Mouse (Mus musculus): Measurements from ENCODE around the gene Sdhb. TPM values are rescaled to one million over a fixed set of nuclear protein-coding genes. Genes with fewer than 3 reads are reported as not detected.

Sdhb gene
- 100 to 1,000 TPM; 462 to 500 TPM for total RNA-seq (2021)
- 334 and 363 TPM in 2 replicates for polyA plus RNA-seq (2012; rRNA removed)
- long read RNA-seq, transcript Sdhb-201 (8 exons, 1,142 nt), result major isoform, 534 of 596 reads
- long read RNA-seq, partial matches to known transcripts, result 18 of 596 reads
- long read RNA-seq, other reads (novel, unspliced or antisense), result 41 of 596 reads

DNA sequence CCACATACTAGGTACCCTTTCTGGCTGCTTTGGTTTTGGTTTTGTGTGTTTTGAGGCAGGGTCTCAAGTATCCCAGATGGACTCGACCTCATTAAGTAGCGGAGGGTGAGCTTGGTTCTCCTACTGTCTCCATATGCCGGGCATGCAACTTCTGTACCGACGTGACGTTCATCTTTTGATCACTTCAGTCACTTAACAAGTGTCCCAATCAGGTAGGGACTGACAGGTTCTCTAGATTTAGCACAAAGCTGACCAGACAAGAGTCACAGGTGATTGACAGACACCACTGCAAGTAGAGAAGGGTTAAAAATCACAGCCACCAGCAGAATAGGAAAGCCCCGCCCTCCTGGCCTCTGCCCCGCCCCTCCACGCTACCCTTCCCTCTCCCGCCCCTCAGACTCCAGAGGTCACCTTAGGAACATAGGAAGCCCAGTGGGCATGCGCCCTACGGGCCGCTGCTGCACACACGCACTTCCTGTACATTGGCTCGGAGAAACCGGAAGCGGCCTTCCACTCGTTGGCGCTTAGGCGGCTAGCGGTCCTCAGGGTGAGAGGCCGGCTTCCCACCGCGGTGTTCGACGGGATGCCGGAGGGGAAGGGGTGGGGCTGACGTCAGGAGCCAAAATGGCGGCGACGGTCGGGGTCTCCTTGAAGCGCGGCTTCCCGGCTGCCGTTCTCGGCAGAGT is at the start of gene Sdhb:
Gene Sdhb (plus strand): TSS at position 423 of the 686 bp plus-strand sequence.
- peak; percentile 98 for DNase-seq

GRCm38 (mm10) chr4:140911416-140911815 is 49.6 kb upstream of the Sdhb start:
- no peak for DNase-seq

- DNase-seq, result no peak
Measured at GRCm38 (mm10) chr4:140912271-140912833, 48.7 kb upstream of the Sdhb start.

GRCm38 (mm10) chr4:140913565-140913964 is 47.4 kb upstream of the Sdhb start:
- DNase-seq, result no peak

DNA sequence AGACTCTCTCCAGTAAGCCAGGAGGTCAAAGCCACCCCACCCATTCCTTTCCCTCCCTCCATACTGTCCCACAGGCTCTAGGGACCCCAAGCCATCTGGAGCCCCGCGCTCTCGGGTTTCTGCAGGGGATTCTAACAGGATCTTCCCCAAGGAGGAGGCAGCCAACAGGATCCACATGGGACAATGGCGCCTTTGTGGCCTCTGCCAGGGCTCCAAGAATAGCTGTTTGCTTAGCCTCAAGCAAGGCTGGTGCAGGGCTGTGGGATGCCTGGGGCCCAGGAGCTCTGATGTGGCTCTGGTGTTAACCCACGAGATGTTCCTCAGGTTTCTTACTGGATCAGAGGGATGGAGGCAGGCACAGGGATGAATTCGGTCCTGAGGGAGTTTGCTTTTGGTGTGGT is 46.3 kb upstream of the Sdhb start:
- no peak for DNase-seq

DNA sequence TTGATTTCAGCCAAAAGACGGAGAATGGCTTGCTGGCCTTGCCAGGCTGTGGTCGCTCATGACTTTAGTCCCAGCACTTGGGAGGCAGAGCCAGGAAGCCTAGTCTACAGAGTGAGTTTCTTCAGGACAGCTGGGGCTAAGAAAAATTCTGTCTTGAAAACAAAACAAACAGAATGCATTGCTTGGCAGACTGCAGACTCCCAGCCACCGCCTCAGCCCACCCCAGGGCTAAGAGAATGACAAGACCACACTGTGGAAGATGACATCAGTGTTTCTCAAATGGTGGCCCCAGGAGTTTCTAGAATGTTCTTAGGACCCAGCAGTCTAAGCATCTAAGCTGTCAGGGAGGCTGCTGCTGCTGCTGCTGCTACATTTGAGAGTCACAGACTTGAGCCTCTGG is 45.8 kb upstream of the Sdhb start:
- no peak for DNase-seq

DNA sequence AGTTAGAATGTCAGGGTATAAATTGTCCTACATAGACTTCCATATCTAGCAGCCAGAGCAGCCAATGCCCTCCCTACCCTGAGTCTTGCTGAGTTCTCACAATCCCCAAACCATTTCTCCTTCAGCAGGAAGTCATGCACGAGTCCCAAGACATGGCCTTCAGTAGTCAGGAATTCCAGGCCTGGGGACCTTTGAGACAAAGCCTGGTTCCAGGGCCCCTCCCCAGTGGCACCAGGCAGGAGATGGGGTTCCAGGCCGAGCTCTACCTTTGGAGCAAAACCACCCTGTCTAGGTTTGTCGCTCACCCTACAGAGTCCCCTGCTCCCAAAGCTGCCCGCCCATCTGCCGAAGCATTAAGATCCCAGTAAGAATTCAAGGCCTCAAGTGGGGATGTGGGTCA is 44.7 kb upstream of the Sdhb start:
- DNase-seq, result no peak

DNA sequence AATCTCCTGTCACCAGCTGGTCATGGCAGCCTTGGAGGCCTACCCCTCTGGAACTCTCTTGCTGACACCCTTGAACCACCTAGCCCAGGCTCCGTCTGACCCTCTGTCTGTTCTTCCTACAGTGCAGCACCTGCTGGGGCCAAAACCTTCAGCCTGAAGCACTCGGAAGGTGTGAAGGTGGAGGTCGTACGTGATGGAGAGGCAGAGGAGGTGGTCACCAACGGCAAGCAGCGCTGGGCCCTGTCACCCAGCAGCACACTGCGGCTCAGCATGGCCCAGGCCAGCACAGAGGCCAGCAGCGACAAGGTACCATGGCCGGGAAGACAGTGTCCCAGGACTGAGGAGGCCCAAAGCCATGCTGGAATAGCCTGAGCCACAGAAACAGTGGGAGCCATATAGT is 43.6 kb upstream of the Sdhb start:
- no peak for DNase-seq

- no peak for DNase-seq
Measured at GRCm38 (mm10) chr4:140919974-140920836, 40.8 kb upstream of the Sdhb start.

DNA sequence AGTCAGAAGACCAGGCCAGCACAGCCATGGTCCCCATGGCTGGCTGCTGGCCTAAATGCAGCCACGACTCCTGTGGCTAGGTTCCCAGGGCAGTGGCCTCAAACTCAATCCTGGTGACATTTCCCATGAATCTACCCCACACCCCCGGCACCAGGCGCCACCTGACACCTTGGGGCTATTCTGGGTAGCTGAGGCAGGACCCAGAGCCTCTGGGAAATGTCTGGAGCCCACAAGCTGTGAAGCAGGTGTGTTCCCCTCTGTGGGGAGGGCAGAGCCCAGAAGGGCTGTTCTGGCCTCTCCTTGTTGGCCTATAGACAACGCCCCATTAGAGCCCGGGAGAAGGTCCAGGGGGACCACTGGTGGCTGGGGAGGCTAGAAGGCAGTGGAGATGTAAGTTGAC is 38.5 kb upstream of the Sdhb start:
- no peak for DNase-seq

DNA sequence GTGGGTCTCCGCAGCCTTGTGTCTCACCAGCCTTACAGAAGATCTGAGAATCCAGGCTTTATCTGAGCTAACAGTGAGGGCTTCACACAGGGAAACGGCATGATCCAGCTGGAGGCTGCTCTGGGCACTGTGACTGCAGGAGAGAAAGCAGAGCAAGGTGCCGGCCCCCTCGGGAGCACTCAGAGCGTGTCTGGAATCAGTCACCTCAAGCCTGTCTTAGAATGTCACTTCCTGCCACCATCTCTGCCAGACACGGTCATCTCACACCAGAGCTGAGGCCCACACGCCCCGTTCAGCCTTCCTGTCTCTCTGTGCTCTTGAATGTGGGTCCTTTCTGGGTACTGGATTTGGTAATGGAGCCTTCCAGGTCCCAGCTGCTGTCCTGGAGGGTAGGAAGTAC is 35.4 kb upstream of the Sdhb start:
- DNase-seq, result no peak

DNA sequence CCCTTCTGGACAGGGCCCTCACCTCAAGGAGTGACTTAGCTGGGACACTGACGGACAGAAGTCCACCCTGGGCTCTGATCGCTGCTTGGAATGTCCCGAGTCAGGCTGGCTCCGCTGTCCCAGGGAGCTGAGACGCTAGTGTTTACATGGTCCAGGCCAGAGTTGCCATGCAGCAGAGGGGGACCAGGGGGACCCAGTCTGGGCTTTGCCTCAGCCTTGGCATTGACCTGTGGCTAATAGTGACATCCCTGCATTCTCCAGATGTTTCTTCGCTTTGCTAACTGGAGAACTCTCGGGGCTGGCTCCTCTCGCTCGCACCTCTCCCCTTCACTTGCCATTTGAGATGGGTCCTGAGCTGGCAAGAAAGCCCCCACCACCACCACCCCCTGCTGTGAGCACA is 32.7 kb upstream of the Sdhb start:
- DNase-seq, result no peak

DNA sequence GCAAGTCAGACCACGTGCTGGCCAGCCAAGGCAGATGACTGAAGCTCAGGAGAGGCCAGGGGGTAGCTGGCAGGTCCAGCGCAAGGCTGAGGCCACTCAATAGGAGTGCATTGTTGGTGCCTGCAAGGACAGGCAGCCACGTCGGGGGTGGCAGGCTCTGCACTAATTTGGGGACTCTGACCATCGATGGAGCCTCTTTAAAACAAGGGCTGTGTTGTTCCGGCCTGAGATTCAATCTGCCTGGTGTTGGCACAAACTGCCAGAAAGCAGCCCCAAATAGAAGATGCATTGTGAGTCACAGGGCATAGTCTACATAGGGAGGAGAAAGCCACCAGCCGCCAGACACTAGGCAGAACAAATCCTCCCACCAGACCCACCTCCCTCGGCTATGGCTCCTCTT is 31.3 kb upstream of the Sdhb start:
- DNase-seq, result no peak

GRCm38 (mm10) chr4:140930900-140931470 is 30.0 kb upstream of the Sdhb start:
- DNase-seq, result no peak

DNA sequence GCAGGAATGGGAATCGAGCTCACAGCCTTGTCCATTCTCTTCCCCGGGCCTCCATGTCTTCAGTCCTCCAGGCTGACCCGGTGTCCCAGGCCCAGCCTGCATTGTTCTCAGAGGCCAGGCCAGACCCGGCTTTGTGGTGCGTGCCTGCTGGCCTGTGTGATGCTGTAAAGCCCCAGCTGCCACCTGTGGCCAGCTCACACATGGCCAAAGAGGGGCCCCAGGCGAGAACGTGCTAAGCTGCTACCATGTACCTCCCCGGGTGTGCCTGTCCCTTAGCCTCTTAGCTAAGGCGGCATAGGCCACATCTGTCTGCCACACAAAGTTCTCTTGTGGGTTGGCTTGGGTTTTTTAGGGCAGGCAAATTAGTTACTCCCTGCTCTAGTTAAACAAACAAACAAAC is 25.4 kb upstream of the Sdhb start:
- DNase-seq, result no peak

DNA sequence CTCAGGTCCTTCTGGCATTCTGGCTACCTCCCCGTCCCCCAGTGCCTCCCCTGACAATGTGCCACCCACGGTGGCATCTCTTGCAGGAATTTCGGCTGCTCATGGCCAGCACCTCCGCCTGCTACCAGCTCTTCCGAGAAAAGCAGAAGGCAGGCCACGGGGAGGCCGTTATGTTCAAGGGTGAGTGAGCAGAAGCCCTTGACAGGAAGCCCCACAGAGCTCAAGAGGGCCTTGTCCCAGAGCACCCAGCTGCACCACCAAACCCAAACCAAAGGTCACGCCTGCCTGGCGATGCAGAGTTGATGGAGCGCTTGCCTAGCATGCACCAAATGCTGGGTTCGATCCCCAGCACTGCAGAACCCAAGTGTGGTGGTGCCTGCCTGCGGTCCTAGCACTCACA is 16.6 kb upstream of the Sdhb start:
- no peak for DNase-seq

- no peak for DNase-seq
Measured at GRCm38 (mm10) chr4:140944961-140945442, 16.0 kb upstream of the Sdhb start.

DNA sequence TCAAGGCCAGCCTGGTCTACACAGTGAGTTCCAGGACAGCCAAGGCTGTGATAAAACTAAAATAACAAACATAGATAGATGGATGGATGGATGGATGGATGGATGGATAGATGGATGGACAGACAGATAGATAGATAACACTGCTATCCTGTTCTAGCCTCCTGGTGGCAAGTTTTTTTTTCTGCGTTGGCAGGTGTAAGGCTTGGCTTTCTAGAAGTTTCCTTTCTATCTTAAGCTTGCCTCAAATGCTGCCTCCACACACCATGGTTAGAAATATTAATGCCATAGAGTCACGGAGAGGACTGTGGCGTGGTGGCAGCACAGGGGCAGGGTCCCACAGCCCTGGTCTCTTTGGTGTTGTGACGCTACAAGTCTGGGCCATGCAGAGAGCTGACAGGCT is 15.4 kb upstream of the Sdhb start:
- DNase-seq, result no peak

GRCm38 (mm10) chr4:140946048-140946447 is 15.0 kb upstream of the Sdhb start:
- no peak for DNase-seq

DNA sequence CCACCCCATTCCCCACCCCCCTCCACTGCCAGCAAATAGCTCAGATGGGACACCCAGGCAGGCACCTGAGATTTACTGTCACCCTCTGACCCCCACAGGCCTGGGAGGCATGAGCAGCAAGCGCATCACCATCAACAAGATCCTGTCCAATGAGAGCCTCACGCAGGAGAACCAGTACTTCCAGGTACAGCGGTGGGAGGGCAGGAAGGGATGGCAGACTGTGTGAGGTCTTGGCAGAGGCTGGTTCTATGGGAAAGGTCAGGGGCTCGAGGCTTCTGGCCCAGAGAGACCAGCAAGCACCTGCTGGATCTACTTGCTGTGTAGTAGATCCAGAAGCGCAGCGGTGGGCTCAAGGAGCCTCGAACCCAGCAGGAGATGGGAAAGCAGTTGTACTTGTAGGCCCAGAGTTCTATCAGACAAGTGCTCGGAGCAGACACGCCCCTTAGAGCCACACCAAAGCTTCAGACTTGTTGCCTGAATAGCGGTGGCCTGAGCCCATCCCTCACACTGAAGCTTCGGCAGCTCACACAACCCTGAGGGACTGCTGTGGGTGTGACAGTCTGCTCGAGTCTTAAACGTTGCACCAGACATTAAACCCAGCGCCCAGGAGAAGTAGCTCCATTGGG is 14.3 kb upstream of the Sdhb start:
- no peak for DNase-seq

DNA sequence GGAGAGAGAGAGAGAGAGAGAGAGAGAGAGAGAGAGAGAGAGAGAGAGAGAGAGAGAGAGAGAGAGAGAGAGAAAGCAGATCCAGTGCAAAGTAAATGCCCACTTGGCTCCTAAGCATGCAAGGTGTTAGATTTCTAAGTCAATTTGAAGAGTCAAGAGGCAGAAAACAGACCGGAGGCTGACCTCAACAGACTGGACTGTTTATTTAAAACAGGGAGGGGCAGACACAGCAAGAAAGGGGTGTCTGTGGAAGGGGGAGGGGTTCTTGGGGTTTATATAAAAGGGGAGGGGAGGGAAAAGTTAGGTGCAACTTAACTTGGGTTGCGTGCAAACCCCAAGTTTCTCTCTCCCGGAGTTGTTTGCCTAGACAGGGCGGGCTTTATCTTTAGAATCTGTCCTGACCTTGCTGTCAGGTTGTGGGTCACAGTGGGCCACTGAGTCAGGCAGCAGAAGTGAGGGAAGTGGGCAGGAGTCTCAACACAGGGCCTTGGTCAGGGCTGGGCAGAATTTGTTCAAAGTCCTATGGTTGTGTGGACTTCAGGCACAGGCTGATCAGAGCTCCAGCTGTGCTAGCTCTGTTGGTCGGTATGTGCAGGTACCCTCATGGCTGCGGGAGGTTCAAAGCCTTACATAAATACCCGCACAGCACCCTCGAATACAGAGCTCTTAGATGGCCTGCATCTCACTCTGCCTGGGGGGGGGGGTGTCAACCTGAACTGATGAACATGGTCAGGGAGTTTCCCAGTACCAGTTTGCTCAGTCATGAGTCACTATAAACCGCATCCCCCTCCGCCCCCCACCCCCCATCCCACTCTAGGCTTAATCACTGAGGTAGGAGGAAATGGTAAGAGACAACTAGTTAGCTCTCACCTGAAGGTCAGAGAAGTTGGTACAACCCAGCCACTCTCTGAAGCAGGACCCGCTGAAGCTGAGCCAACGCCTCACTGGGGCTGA is 13.2 kb upstream of the Sdhb start:
- no peak for DNase-seq

Data from adrenal gland, adult 2 months (tissue).